Mouse (Mus musculus): ENCODE results near the gene Olfr493.

- TF ChIP-seq CTCF (IDR thresholded peaks at IDR 0.05) (no peak), POLR2A (IDR thresholded peaks at IDR 0.05; ENCODE audit: insufficient read depth, low read depth, low read length) (no peak)
Observed at GRCm38 (mm10) chr7:108323574-108323973, 23.2 kb downstream of the Olfr493 start, which contains the start of gene Olfr492.

Data from heart, adult 2 months (tissue).